Mouse (Mus musculus) CH12F3 (cell line): Measurements from ENCODE around the gene Gm6882.
"Not testable (repeated sequence)": the region's sequence is repeated elsewhere in the genome, so short reads cannot be mapped to it uniquely, and the experiment has no call there.

Experiments used
- in situ Hi-C: fragments of 300-500 bp; cut with MboI; formaldehyde crosslinking; loops from 2 replicates; pipeline ENCODE4 v1.14.3; 2020; ENCODE audit warnings: low sequenced_read_pairs

Gene Gm6882

GRCm38 (mm10) chr7:21432645-21433044 lies at the start of gene Gm6882:
Gene Gm6882 (minus strand): TSS chr7:21432745.
- in situ Hi-C loops: not testable (repeated sequence)
